Mouse (Mus musculus) hindbrain, embryonic 14.5 days (tissue): ENCODE data around the gene Cdkn1c. TPM values are rescaled to one million over a fixed set of nuclear protein-coding genes. Genes with fewer than 3 reads are reported as not detected.
A peak's percentile ranks its signal among the peaks of the same experiment; 100 is the strongest.

Experiments
- ATAC-seq: fragments of 200-750 bp; cut with Nextera tagmentation; 2 replicates; pipeline ENCODE4 v1.8.0; 2017; ENCODE audit warnings: moderate number of reproducible peaks, mild to moderate bottlenecking, moderate TSS enrichment, moderate library complexity; ENCODE audit not compliant: low FRiP score
- DNase-seq: peaks from one replicate; pipeline ENCODE4 v3.0.0-alpha.2; 2015; ENCODE audit warnings: low spot score
- H3K27ac ChIP-seq: fragments of 300-500 bp; sonication (generic); 2 replicates; pipeline ENCODE4 v1.5.1; 2014; ENCODE audit warnings: mild to moderate bottlenecking, moderate library complexity
- H3K27me3 ChIP-seq: fragments of 300-500 bp; sonication (generic); 2 replicates; pipeline ENCODE4 v1.6.1; 2014; ENCODE audit warnings: mild to moderate bottlenecking, low read length, mixed read lengths; ENCODE audit not compliant: control insufficient read depth, insufficient read depth
- H3K36me3 ChIP-seq: fragments of 300-500 bp; sonication (generic); replicated peaks from 2 replicates; pipeline ENCODE4 v1.6.1; 2014; ENCODE audit not compliant: control insufficient read depth, insufficient read depth
- H3K4me1 ChIP-seq: fragments of 300-500 bp; sonication (generic); replicated peaks from 2 replicates; pipeline ENCODE4 v1.6.1; 2014; ENCODE audit warnings: antibody characterized with exemption, low read length, mixed read lengths; ENCODE audit not compliant: control insufficient read depth, insufficient read depth
- H3K4me2 ChIP-seq: fragments of 300-500 bp; sonication (generic); replicated peaks from 2 replicates; pipeline ENCODE4 v1.6.1; 2014; ENCODE audit warnings: mild to moderate bottlenecking, moderate library complexity
- H3K4me3 ChIP-seq: fragments of 300-500 bp; sonication (generic); replicated peaks from 2 replicates; pipeline ENCODE4 v1.5.1; 2014; ENCODE audit warnings: mild to moderate bottlenecking, low read length
- H3K9ac ChIP-seq: fragments of 300-500 bp; sonication (generic); 2 replicates; pipeline ENCODE4 v1.6.1; 2014
- H3K9me3 ChIP-seq: fragments of 300-500 bp; sonication (generic); 2 replicates; pipeline ENCODE4 v1.6.1; 2016; ENCODE audit warnings: low read length; ENCODE audit not compliant: control insufficient read depth
- WGBS: fragments of 180-500 bp; shearing (Covaris S2); extraction: QIAGEN DNeasy Blood & Tissue Kit; methylation state at CpG from one replicate; pipeline ENCODE4 v1.1.7; 2014; 5-methylcytosine and 5-hydroxymethylcytosine counted together
- polyA plus RNA-seq: library from polyadenylated mRNA; unstranded; fragments of >200 nt; fragmentation: Nextera tagmentation; extraction: Ambion mirVana; gene quantifications from 2 replicates; pipeline ENCODE4 v1.2.1, GENCODE M21; 2014

Gene Cdkn1c
- polyA plus RNA-seq, result 293 and 336 TPM in 2 replicates

DNA sequence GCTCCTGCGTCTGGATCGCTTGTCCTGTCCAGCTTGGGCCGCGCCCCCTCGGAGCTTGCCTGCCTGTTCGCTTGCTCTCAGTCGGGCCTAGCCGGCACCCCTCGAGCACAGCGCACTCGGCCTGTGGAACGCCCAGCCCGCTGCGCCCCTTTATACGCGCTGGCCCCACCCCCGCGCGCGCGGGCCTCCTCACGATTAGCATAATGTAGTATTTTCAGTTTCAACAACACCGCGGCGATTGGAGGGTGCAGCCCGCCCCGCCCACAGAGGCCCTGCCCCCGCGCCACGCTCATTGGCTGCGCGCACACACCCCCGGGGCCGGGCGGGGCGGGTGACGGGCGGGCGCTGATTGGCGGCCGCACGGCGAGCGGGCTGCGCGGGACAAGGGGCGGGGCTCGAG, at the start of gene Cdkn1c:
Cdkn1c (minus strand) TSS at position 177 of the 400 bp plus-strand sequence.
- DNase-seq, result peak; percentile 87
- ATAC-seq, result peak; percentile 84
- Histone ChIP-seq H3K27me3 (peaks cover 4% of the 10 kb centered on the region; the same call in 1 of the 2 replicates), H3K4me3 (peak within 1 kb of the TSS; percentile 49), H3K27ac (peak within 1 kb of the TSS; percentile 71), H3K36me3 (no peaks in the 10 kb centered on the region), H3K9me3 (peaks cover 21% of the 10 kb centered on the region; the same call in 1 of the 2 replicates), H3K9ac (peak within 1 kb of the TSS; percentile 60), H3K4me2 (peak within 1 kb of the TSS; percentile 58), H3K4me1 (peaks cover 14% of the 10 kb centered on the region)
- 30% methylated on average over 47 of the region's 48 CpGs for WGBS

GRCm38 (mm10) chr7:143509566-143509965, 48.7 kb upstream of the Cdkn1c start:
- no peaks in the 10 kb centered on the region for H3K4me1 ChIP-seq
- no peak for ATAC-seq

DNA sequence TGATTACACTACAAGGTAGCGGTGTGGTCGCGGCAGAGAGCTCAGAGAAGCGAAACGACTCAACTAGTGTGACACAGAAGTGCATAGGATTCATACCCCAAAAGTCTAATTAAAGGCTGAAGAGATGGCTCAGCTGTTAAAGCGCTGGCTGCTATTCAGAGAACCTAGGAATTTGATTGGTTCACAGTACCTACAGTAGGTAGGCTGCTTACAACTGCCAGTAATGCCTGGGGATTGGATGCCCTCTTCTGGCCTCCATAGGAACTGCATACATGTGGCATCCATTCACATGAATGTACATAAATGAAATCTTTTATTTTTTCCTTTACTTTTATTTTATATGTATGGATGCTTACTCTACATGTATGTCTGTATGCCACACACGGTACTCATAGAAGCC, 45.8 kb upstream of the Cdkn1c start:
- Histone ChIP-seq H3K27me3 (peaks cover 37% of the 10 kb centered on the region), H3K4me3 (no peak overlapping the region), H3K9ac (no peak overlapping the region), H3K9me3 (no peaks in the 10 kb centered on the region), H3K4me1 (peaks cover 10% of the 10 kb centered on the region), H3K27ac (no peak overlapping the region), H3K4me2 (no peak overlapping the region), H3K36me3 (no peaks in the 10 kb centered on the region)
- no peak for ATAC-seq
- 27% methylated on average over 7 of the region's 7 CpGs for WGBS
- DNase-seq, result peak; percentile 49

More at GRCm38 (mm10) chr7:143509566-143509965, 48.7 kb upstream of the Cdkn1c start:
- Histone ChIP-seq H3K4me3 (no peak overlapping the region), H3K4me2 (no peak overlapping the region), H3K9me3 (no peaks in the 10 kb centered on the region), H3K27me3 (peaks cover 10% of the 10 kb centered on the region; the same call in 1 of the 2 replicates), H3K9ac (no peak overlapping the region), H3K27ac (no peak overlapping the region), H3K36me3 (peaks cover 23% of the 10 kb centered on the region)
- no peak for DNase-seq
- 54% methylated on average over 1 of the region's 1 CpGs for WGBS

DNA sequence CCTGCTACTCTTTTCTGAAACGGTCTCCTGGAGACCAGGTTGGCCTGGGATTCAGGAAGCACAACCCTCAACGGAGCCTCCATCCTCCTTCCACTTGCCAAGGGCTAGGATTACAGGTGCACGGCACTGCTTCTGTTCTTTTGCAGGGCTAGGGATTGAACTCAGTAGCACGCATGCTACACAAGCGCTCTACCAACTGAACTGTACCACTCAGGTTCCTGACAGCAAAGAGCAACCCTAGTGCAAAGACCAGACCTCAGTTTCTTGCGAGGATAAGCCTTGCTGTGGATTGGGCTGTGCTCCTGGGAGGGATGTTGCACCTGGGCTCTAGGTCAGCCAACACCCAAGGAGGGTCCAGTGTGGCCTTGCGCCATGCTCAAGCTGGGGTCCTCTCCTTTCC, 45.4 kb upstream of the Cdkn1c start:
- 71% methylated on average over 7 of the region's 7 CpGs for WGBS
- H3K36me3 ChIP-seq, result no peaks in the 10 kb centered on the region
- ATAC-seq, result no peak
- H3K9me3 ChIP-seq, result no peaks in the 10 kb centered on the region
- H3K27me3 ChIP-seq, result peaks cover 41% of the 10 kb centered on the region
- no peak overlapping the region for H3K9ac ChIP-seq
- H3K27ac ChIP-seq, result no peak overlapping the region
- no peak overlapping the region for H3K4me2 ChIP-seq
- peaks cover 15% of the 10 kb centered on the region for H3K4me1 ChIP-seq
- no peak overlapping the region for H3K4me3 ChIP-seq
- no peak for DNase-seq

GRCm38 (mm10) chr7:143505823-143506222, 45.0 kb upstream of the Cdkn1c start:
- 28% methylated on average over 11 of the region's 11 CpGs for WGBS

DNA sequence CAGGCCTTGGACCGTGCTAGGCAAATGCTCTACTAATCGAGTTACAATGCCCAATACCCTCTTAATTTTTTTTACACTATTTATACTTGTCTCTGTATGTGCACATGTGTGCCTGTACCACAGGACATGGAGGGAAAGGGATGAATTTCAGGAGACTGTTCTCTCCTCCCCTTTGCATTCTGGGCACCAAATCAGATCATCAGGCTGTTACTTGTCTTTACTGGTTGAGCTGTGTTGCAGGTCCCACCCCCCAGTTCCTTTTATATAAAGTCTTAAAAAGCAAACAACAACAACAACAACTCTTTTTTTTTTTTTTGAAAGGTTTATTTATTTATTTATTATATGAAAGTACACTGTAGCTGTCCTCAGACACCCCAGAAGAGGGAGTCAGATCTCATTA, 44.6 kb upstream of the Cdkn1c start:
- no peak overlapping the region for H3K4me3 ChIP-seq
- H3K36me3 ChIP-seq, result no peaks in the 10 kb centered on the region
- DNase-seq (no peak), ATAC-seq (no peak)
- H3K27ac ChIP-seq, result no peak overlapping the region
- WGBS, result 91% methylated on average over 2 of the region's 2 CpGs
- H3K9ac ChIP-seq, result no peak overlapping the region
- H3K27me3 ChIP-seq, result peaks cover 50% of the 10 kb centered on the region
- H3K4me2 ChIP-seq, result no peak overlapping the region
- H3K4me1 ChIP-seq, result peaks cover 15% of the 10 kb centered on the region
- no peaks in the 10 kb centered on the region for H3K9me3 ChIP-seq

More at GRCm38 (mm10) chr7:143505823-143506222, 45.0 kb upstream of the Cdkn1c start:
- H3K9ac ChIP-seq, result no peak overlapping the region
- ATAC-seq (no peak), DNase-seq (peak; percentile 67)
- no peak overlapping the region for H3K4me3 ChIP-seq
- H3K9me3 ChIP-seq, result no peaks in the 10 kb centered on the region
- peaks cover 15% of the 10 kb centered on the region for H3K4me1 ChIP-seq
- no peak overlapping the region for H3K4me2 ChIP-seq
- no peaks in the 10 kb centered on the region for H3K36me3 ChIP-seq
- H3K27ac ChIP-seq, result no peak overlapping the region
- peaks cover 45% of the 10 kb centered on the region for H3K27me3 ChIP-seq

- peaks cover 15% of the 10 kb centered on the region for H3K4me1 ChIP-seq
- no peak overlapping the region for H3K27ac ChIP-seq
- DNase-seq (no peak), ATAC-seq (no peak)
- WGBS, result 84% methylated on average over 6 of the region's 6 CpGs
- no peaks in the 10 kb centered on the region for H3K9me3 ChIP-seq
- H3K27me3 ChIP-seq, result peaks cover 63% of the 10 kb centered on the region
- H3K9ac ChIP-seq, result no peak overlapping the region
- H3K36me3 ChIP-seq, result no peaks in the 10 kb centered on the region
- H3K4me2 ChIP-seq, result no peak overlapping the region
- no peak overlapping the region for H3K4me3 ChIP-seq
Measured at GRCm38 (mm10) chr7:143503926-143504325, 43.1 kb upstream of the Cdkn1c start.

DNA sequence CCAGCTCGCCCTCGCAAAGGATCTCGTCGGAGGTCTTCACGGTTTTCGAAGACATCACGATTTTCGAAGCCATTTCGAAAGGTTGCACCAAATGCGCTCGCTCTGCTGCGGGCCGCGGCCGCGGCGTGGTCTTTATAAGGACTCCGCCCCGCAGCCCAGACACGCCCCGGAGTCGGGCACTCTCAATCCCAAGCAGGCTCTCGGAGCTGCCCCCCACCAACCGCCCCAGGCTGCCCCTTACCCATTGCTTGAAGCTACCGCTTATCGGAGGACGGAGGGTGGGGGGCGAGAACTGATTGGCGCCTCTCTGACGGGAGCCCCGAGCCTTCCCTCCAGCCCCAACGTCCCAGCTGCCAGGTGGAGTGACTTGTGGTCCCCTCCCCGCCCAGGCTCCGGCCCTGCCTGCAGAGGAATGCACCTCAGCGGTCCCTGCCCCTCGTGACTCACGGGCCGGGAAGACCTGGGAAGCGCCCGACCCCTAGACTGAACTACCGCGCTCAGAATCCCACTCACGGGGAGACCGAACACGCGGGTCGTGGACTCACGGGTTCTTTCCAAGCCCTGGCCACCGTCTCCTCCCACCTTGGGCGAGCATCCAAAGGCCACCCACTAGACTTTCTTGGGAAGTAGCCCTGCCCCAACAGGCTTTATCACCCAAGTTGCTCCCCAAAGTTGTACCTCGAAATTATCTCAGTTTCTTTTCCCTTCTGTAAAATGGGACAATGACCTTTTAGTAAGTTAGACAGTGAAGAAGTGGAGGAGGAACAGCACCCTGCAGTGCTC, 41.8 kb upstream of the Cdkn1c start, which contains the start of gene Phlda2:
Phlda2 (minus strand) TSS at position 733 of the 783 bp plus-strand sequence.
- H3K9me3 ChIP-seq, result no peaks in the 10 kb centered on the region
- ATAC-seq (no peak), DNase-seq (no peak)
- H3K36me3 ChIP-seq, result no peaks in the 10 kb centered on the region
- peaks cover 64% of the 10 kb centered on the region for H3K27me3 ChIP-seq
- peaks cover 15% of the 10 kb centered on the region for H3K4me1 ChIP-seq
- WGBS, result 3% methylated on average over 51 of the region's 51 CpGs
- H3K27ac ChIP-seq, result no peak within 1 kb of the TSS
- peak within 1 kb of the TSS; percentile 33 for H3K4me3 ChIP-seq
- H3K9ac ChIP-seq, result peak within 1 kb of the TSS; percentile 39
- H3K4me2 ChIP-seq, result peak within 1 kb of the TSS; percentile 68

DNA sequence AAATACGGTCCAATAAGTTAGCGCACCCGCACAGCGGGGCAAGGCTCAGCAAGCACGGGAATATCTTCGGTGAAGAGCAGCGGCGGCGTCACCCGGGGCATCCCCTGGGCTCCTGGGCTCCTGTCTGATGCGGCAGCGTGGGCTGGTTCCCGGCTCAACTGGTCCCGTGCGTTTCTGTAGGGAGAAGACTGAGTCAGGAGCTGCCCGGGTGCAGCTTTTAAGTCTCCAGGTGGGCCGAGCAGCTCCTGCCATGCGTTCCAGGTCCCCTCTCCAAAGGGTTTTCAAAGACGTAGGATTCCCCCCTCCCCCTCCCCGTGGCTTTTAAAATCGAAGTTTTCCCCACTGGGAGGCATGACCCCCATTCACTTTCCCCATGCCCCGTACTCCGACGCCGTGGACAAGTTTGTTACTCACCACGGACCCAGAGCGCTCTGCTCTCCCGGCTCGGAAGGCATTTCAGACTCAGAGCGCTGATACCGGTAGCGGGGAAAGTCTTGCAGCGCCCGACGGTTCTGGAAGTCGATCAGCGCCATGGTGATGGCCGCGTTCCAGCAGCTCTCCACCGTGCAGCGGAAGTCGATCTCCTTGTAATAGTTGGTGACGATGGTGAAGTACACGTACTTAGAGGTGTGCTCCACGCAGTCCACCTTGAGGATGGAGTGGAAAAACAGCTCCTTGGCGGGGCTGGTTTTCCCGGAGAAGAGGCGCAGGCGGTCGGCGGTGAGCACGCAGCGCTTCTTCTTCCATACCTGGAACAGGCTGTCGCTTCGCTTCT, 41.0 kb upstream of the Cdkn1c start:
- WGBS, result 5% methylated on average over 54 of the region's 55 CpGs
- H3K27me3 ChIP-seq, result peaks cover 64% of the 10 kb centered on the region
- ATAC-seq, result no peak
- peak; percentile 46 for DNase-seq
- no peaks in the 10 kb centered on the region for H3K9me3 ChIP-seq
- no peaks in the 10 kb centered on the region for H3K36me3 ChIP-seq
- peak overlapping the region; percentile 68 for H3K4me2 ChIP-seq
- H3K9ac ChIP-seq, result peak overlapping the region; percentile 39
- H3K27ac ChIP-seq, result no peak overlapping the region
- H3K4me3 ChIP-seq, result peak overlapping the region; percentile 33
- peaks cover 15% of the 10 kb centered on the region for H3K4me1 ChIP-seq
